Mouse (Mus musculus) natural killer cell, adult 2 months (primary cell): ENCODE data around the gene Layn.
A peak's percentile ranks its signal among the peaks of the same experiment; 100 is the strongest.

Source experiments
- DNase-seq, 2 experiments: peaks; one replicate each; pipeline ENCODE4 v3.0.0; 2022; ENCODE audit warnings: low spot score in 2 of 2

The Layn gene

GRCm38 (mm10) chr9:51076979-51077315 is at the start of gene Layn:
Layn (minus strand) TSS chr9:51077094.
- peak; percentile 21 to 24 for DNase-seq

GRCm38 (mm10) chr9:51114767-51115166 is 37.9 kb upstream of the Layn start:
- DNase-seq, result no peak

GRCm38 (mm10) chr9:51105751-51106150 is 28.9 kb upstream of the Layn start:
- no peak for DNase-seq

GRCm38 (mm10) chr9:51103808-51104514 is 27.1 kb upstream of the Layn start:
- no peak for DNase-seq

- peak; percentile 17 to 20 for DNase-seq
Measured at GRCm38 (mm10) chr9:51102963-51103807, 26.3 kb upstream of the Layn start.

GRCm38 (mm10) chr9:51101756-51102425 is 25.0 kb upstream of the Layn start, which contains the start of gene 4833427G06Rik:
4833427G06Rik (minus strand) TSS chr9:51102078.
- no peak for DNase-seq

GRCm38 (mm10) chr9:51096306-51096705 is 19.4 kb upstream of the Layn start:
- no peak for DNase-seq

- no peak for DNase-seq
Measured at GRCm38 (mm10) chr9:51093697-51094096, 16.8 kb upstream of the Layn start.

GRCm38 (mm10) chr9:51081614-51082013 is 4.7 kb upstream of the Layn start:
- DNase-seq, result no peak

- DNase-seq, result no peak
Measured at GRCm38 (mm10) chr9:51076300-51076978, 455 bp downstream of the Layn start.

GRCm38 (mm10) chr9:51075780-51076179 is 1.1 kb downstream of the Layn start:
- DNase-seq, result no peak

- DNase-seq, result no peak
Measured at GRCm38 (mm10) chr9:51070801-51071200, 6.1 kb downstream of the Layn start.

- DNase-seq, result no peak
Measured at GRCm38 (mm10) chr9:51068202-51068601, 8.7 kb downstream of the Layn start.

- DNase-seq, result no peak
Measured at GRCm38 (mm10) chr9:51060601-51061000, 16.3 kb downstream of the Layn start, which contains the start of gene Btg4. Btg4 (plus strand) TSS chr9:51060901.

- DNase-seq, result no peak
Measured at GRCm38 (mm10) chr9:51058951-51059521, 17.9 kb downstream of the Layn start.

GRCm38 (mm10) chr9:51056360-51057324 is 20.3 kb downstream of the Layn start:
- no peak for DNase-seq

GRCm38 (mm10) chr9:51052180-51052579 is 24.7 kb downstream of the Layn start:
- peak; percentile 12 to 15 for DNase-seq

GRCm38 (mm10) chr9:51042136-51042535 is 34.8 kb downstream of the Layn start:
- DNase-seq, result no peak

- no peak for DNase-seq
Measured at GRCm38 (mm10) chr9:51041491-51041980, 35.4 kb downstream of the Layn start.
